Mouse (Mus musculus): Measurements from ENCODE around the gene Lrrc1. TPM values are rescaled to one million over a fixed set of nuclear protein-coding genes. Genes with fewer than 3 reads are reported as not detected.

The Lrrc1 gene
- polyA plus RNA-seq, 1 experiment = not detected

GRCm38 (mm10) chr9:77430413-77431087 is 114.1 kb downstream of the Lrrc1 start:
- no peak for TF ChIP-seq GATA1 (IDR thresholded peaks at IDR 0.05; ENCODE audit: low read length)

GRCm38 (mm10) chr9:77429230-77430015 is 115.2 kb downstream of the Lrrc1 start:
- TF ChIP-seq GATA1 (IDR thresholded peaks at IDR 0.05; ENCODE audit: low read length) = no peak

GRCm38 (mm10) chr9:77428748-77429140 is 115.9 kb downstream of the Lrrc1 start:
- no peak for TF ChIP-seq GATA1 (IDR thresholded peaks at IDR 0.05; ENCODE audit: low read length)

- TF ChIP-seq GATA1 (IDR thresholded peaks at IDR 0.05; ENCODE audit: low read length) = no peak
Measured at GRCm38 (mm10) chr9:77428115-77428747, 116.4 kb downstream of the Lrrc1 start.

- TF ChIP-seq GATA1 (IDR thresholded peaks at IDR 0.05; ENCODE audit: low read length) = no peak
Measured at GRCm38 (mm10) chr9:77427292-77428114, 117.2 kb downstream of the Lrrc1 start.

- TF ChIP-seq GATA1 (IDR thresholded peaks at IDR 0.05; ENCODE audit: low read length) = no peak
Measured at GRCm38 (mm10) chr9:77426110-77426509, 118.6 kb downstream of the Lrrc1 start.

- TF ChIP-seq GATA1 (IDR thresholded peaks at IDR 0.05; ENCODE audit: low read length) = no peak
Measured at GRCm38 (mm10) chr9:77425553-77425952, 119.1 kb downstream of the Lrrc1 start.

GRCm38 (mm10) chr9:77420200-77420585 is 124.5 kb downstream of the Lrrc1 start:
- TF ChIP-seq GATA1 (IDR thresholded peaks at IDR 0.05; ENCODE audit: low read length) = no peak

- TF ChIP-seq GATA1 (IDR thresholded peaks at IDR 0.05; ENCODE audit: low read length) = no peak
Measured at GRCm38 (mm10) chr9:77419501-77420199, 125.0 kb downstream of the Lrrc1 start.

GRCm38 (mm10) chr9:77418800-77419199 is 125.9 kb downstream of the Lrrc1 start:
- TF ChIP-seq GATA1 (IDR thresholded peaks at IDR 0.05; ENCODE audit: low read length) = no peak

- no peak for TF ChIP-seq GATA1 (IDR thresholded peaks at IDR 0.05; ENCODE audit: low read length)
Measured at GRCm38 (mm10) chr9:77416486-77416885, 128.2 kb downstream of the Lrrc1 start.

GRCm38 (mm10) chr9:77416002-77416401 is 128.7 kb downstream of the Lrrc1 start:
- TF ChIP-seq GATA1 (IDR thresholded peaks at IDR 0.05; ENCODE audit: low read length) = no peak

GRCm38 (mm10) chr9:77411830-77412425 is 132.7 kb downstream of the Lrrc1 start:
- TF ChIP-seq GATA1 (IDR thresholded peaks at IDR 0.05; ENCODE audit: low read length) = no peak

- no peak for TF ChIP-seq GATA1 (IDR thresholded peaks at IDR 0.05; ENCODE audit: low read length)
Measured at GRCm38 (mm10) chr9:77410968-77411367, 133.7 kb downstream of the Lrrc1 start.

- TF ChIP-seq GATA1 (IDR thresholded peaks at IDR 0.05; ENCODE audit: low read length) = no peak
Measured at GRCm38 (mm10) chr9:77410524-77410923, 134.1 kb downstream of the Lrrc1 start.

Data from G1E-ER4 (cell line).